Comparison of ENCODE assay signal across 10 mouse cellular contexts in the genomic region with DNA sequence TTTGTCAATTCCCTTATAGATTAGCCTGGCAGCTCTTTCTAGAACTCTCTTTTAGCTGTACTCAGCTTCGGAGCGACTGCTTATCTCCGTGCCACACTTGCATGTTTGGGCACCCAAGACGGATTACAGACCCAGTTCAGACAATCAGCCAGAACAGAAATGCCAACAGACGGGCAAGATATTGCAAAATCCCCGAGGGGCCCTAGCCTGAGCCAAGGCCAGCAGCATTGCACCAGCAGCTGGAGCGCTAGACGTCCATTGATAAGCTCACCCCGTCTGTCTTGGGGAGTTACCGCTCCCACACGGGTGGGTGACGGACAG. TPM values are rescaled to one million over a fixed set of nuclear protein-coding genes. Genes with fewer than 3 reads are reported as not detected.
DNase-seq lines count a peak whose midpoint lies in the region; ATAC-seq and TF ChIP-seq lines count a peak whose summit lies in the region.
"Had no signal": no experiment of that assay in that cellular context is flagged by ENCODE, and none has a peak within 500 bp of the region (broad histone marks: within the 10 kb centered on the region; RNA-seq: fewer than 3 reads in every experiment).

No protein-coding gene starts in this region.

- TF ChIP-seq RAD21 in MEL (IDR thresholded peaks at IDR 0.05; ENCODE audit: low read depth, low read length) = no peak

- DNase-seq in cerebellum, adult 9-10 months = peak; percentile 38
- DNase-seq in cerebellum, postnatal 14 days = no peak
- DNase-seq in MEL (ENCODE audit: low read depth, low spot score) = peak; percentile 89
- peak; percentile 94 for DNase-seq in c-Kit-positive CD71-positive TER-119-positive erythroid progenitor cells, embryonic 14.5 days (ENCODE audit: low spot score)
- no peak for DNase-seq in urinary bladder, postnatal 14 days (ENCODE audit: low spot score)
- DNase-seq in lung, adult 2 months = no peak
- no peak for DNase-seq in yolk sac, embryonic 10.5 days (ENCODE audit: low spot score)

- H3K4me2 ChIP-seq in liver, embryonic 16.5 days (ENCODE audit: low read depth, low read length) = peak overlapping the region; percentile 57

- H3K4me3 ChIP-seq in MEL (ENCODE audit: control insufficient read depth in 1 of 2, insufficient read depth in 1 of 2, low read depth in 2 of 2, low read length in 2 of 2) = peak overlapping the region; percentile 64 to 67
- H3K4me3 ChIP-seq in liver, embryonic 16.5 days (ENCODE audit: low read depth, low read length) = 0 out of 2 replicates have a peak overlapping the region, but pooled peaks have one; percentile 10
- no peak overlapping the region for H3K4me3 ChIP-seq in lung, adult 2 months (replicated peaks; ENCODE audit: extremely low read depth, low read depth, low read length)
- H3K4me3 ChIP-seq: heart, adult 2 months had no signal

- peaks cover 2 to 3% of the 10 kb centered on the region in 2 experiments; a peak in 2 of 4 replicates for H3K36me3 ChIP-seq in MEL (ENCODE audit: control insufficient read depth in 1 of 2, insufficient read depth in 2 of 2, low read length in 2 of 2)
- H3K36me3 ChIP-seq in liver, embryonic 16.5 days (ENCODE audit: control insufficient read depth, insufficient read depth) = peaks cover 17% of the 10 kb centered on the region

- peak overlapping the region; percentile 54 for H3K27ac ChIP-seq in MEL (ENCODE audit: control insufficient read depth, low read depth, low read length)
- H3K27ac ChIP-seq in liver, embryonic 16.5 days (ENCODE audit: low read length) = peak overlapping the region; percentile 99
- H3K27ac ChIP-seq: heart, adult 2 months had no signal

- peak overlapping the region; percentile 58 for H3K9ac ChIP-seq in MEL (ENCODE audit: control insufficient read depth, low read depth, low read length, poor library complexity, severe bottlenecking)
- H3K9ac ChIP-seq in liver, embryonic 16.5 days (ENCODE audit: low read depth, low read length) = peak overlapping the region; percentile 59

- ATAC-seq in liver, embryonic 16.5 days (ENCODE audit: low read depth) = peak; percentile 88
- ATAC-seq: Patski had no signal

- peak; percentile 73 to 86 for TF ChIP-seq EP300 in MEL (IDR thresholded peaks at IDR 0.05; ENCODE audit: low read depth in 1 of 2, low read length in 2 of 2)

- no peak for TF ChIP-seq POLR2A in MEL (IDR thresholded peaks at IDR 0.05; ENCODE audit: control insufficient read depth in 1 of 2, insufficient read depth in 1 of 2, low read depth in 1 of 2, low read length in 2 of 2, poor library complexity in 1 of 2)
- TF ChIP-seq POLR2A in lung, adult 2 months (IDR thresholded peaks at IDR 0.05; ENCODE audit: borderline replicate concordance, extremely low read depth, low read depth, low read length) = no peak

- H3K79me2 ChIP-seq in MEL (ENCODE audit: control insufficient read depth, insufficient read depth, low read length, poor library complexity) = peaks cover 9% of the 10 kb centered on the region

- H3K4me1 ChIP-seq in MEL (ENCODE audit: control insufficient read depth in 1 of 2, insufficient read depth in 2 of 2, low read length in 2 of 2) = peaks cover 2 to 3% of the 10 kb centered on the region in 2 experiments; a peak in 2 of 4 replicates
- peaks cover 38% of the 10 kb centered on the region for H3K4me1 ChIP-seq in liver, embryonic 16.5 days (ENCODE audit: control insufficient read depth, low read depth, low read length)
- H3K4me1 ChIP-seq in lung, adult 2 months (ENCODE audit: control insufficient read depth, insufficient read depth, low read length) = no peaks in the 10 kb centered on the region

- WGBS in liver, embryonic 16.5 days (ENCODE audit: insufficient replicate concordance) = 17% methylated on average over 12 of the region's 12 CpGs
- WGBS in lung, adult 2 months = 65% methylated on average over 12 of the region's 12 CpGs

- H3K27me3 ChIP-seq in MEL (ENCODE audit: control insufficient read depth in 1 of 2, insufficient read depth in 2 of 2, low read length in 2 of 2) = no peaks in the 10 kb centered on the region
- H3K27me3 ChIP-seq in liver, embryonic 16.5 days (ENCODE audit: control insufficient read depth, insufficient read depth, low read depth, low read length) = no peaks in the 10 kb centered on the region
- H3K27me3 ChIP-seq: Patski had no signal

- TF ChIP-seq CTCF in MEL (IDR thresholded peaks at IDR 0.05 in 2 of 3, conservative IDR thresholded peaks at IDR 0.05 in 1 of 3; ENCODE audit: control insufficient read depth in 1 of 3, insufficient read depth in 1 of 3, low read depth in 2 of 3, low read length in 3 of 3, poor library complexity in 1 of 3, severe bottlenecking in 1 of 3) = no peak; a peak in 1 of 6 replicates
- TF ChIP-seq CTCF in lung, adult 2 months (IDR thresholded peaks at IDR 0.05; ENCODE audit: insufficient read depth, low read length) = no peak

- H3K9me3 ChIP-seq in MEL (replicated peaks; ENCODE audit: insufficient read depth, low read length) = no peaks in the 10 kb centered on the region
- H3K9me3 ChIP-seq in liver, embryonic 16.5 days (replicated peaks; ENCODE audit: control insufficient read depth, low read length) = no peaks in the 10 kb centered on the region

TF ChIP-seq in MEL, 35 proteins besides CTCF, POLR2A, EP300 and RAD21:
- TF ChIP-seq UBTF (IDR thresholded peaks at IDR 0.05; ENCODE audit: borderline replicate concordance, insufficient read depth, low read depth, low read length) (no peak), USF2 (IDR thresholded peaks at IDR 0.05; ENCODE audit: borderline replicate concordance in 1 of 2, insufficient read depth in 1 of 2, low read depth in 1 of 2, low read length in 2 of 2) (no peak), GATA1 (IDR thresholded peaks at IDR 0.05; ENCODE audit: low read depth, low read length) (peak; percentile 79), SMC3 (IDR thresholded peaks at IDR 0.05; ENCODE audit: low read depth, low read length) (0 out of 2 replicates have a peak, but pooled peaks have one; percentile 2), E2F4 (IDR thresholded peaks at IDR 0.05; ENCODE audit: borderline replicate concordance, low read depth, low read length) (no peak), MYB (IDR thresholded peaks at IDR 0.05; ENCODE audit: low read depth, low read length) (0 out of 2 replicates have a peak, but pooled peaks have one; percentile 32), TCF12 (IDR thresholded peaks at IDR 0.05; ENCODE audit: low read depth, low read length) (peak; percentile 89), TAL1 (IDR thresholded peaks at IDR 0.05; ENCODE audit: low read length) (peak; percentile 84), ETS1 (IDR thresholded peaks at IDR 0.05; ENCODE audit: low read depth, low read length) (peak; percentile 66), CHD2 (IDR thresholded peaks at IDR 0.05; ENCODE audit: low read length) (no peak; the same call in 1 of the 2 replicates)

RNA-seq across cellular contexts. Expression of a gene that starts 3.9 kb away (rescaled TPM):
- 6.9 and 7.0 TPM in 2 replicates for total RNA-seq in MEL (2012; rRNA removed)
- polyA plus RNA-seq in MEL (2012; ENCODE audit: insufficient read depth in 1 of 2, insufficient read length in 2 of 2, low read depth in 1 of 2, low replicate concordance in 2 of 2, missing spikeins in 1 of 2) = 10 to 100 TPM in 1 of 2 experiments, not detected in 1; 10.8 TPM
- polyA plus RNA-seq in liver, embryonic 16.5 days (2015; fragmentation: Nextera tagmentation; extraction: Ambion mirVana) = 8.5 and 8.7 TPM in 2 replicates
- polyA plus RNA-seq in lung, adult 2 months (2012; rRNA removed) = 15.4 and 16.4 TPM in 2 replicates

RNA-seq across cellular contexts. Expression of a gene that starts 11.8 kb away (rescaled TPM):
- total RNA-seq in MEL (2012; rRNA removed) = 2,653 and 2,779 TPM in 2 replicates
- 1,000 to 10,000 TPM in 1 of 2 experiments, 100 to 1,000 TPM in 1; 850 to 2,901 TPM for polyA plus RNA-seq in MEL (2012; ENCODE audit: insufficient read depth in 1 of 2, insufficient read length in 2 of 2, low read depth in 1 of 2, low replicate concordance in 2 of 2, missing spikeins in 1 of 2)
- polyA plus RNA-seq in liver, embryonic 16.5 days (2015; fragmentation: Nextera tagmentation; extraction: Ambion mirVana) = 278 and 327 TPM in 2 replicates
- polyA plus RNA-seq in lung, adult 2 months (2012; rRNA removed) = 171 and 213 TPM in 2 replicates

RNA-seq across cellular contexts. Expression of a gene that starts 24.9 kb away (rescaled TPM):
- 41.4 and 46.5 TPM in 2 replicates for total RNA-seq in MEL (2012; rRNA removed)
- polyA plus RNA-seq in MEL (2012; ENCODE audit: insufficient read depth in 1 of 2, insufficient read length in 2 of 2, low read depth in 1 of 2, low replicate concordance in 2 of 2, missing spikeins in 1 of 2) = 10 to 100 TPM; 43.6 to 55.0 TPM
- 6.6 and 7.0 TPM in 2 replicates for polyA plus RNA-seq in liver, embryonic 16.5 days (2015; fragmentation: Nextera tagmentation; extraction: Ambion mirVana)
- 31.2 and 44.4 TPM in 2 replicates for polyA plus RNA-seq in lung, adult 2 months (2012; rRNA removed)

Comparison
In these comparisons a context has a peak if more than half of its experiments do, and no peak if none do; other contexts are left out.
1. DNase-seq: peak in cerebellum, adult 9-10 months (single experiment), MEL (single experiment) and c-Kit-positive CD71-positive TER-119-positive erythroid progenitor cells, embryonic 14.5 days (single experiment); none in cerebellum, postnatal 14 days (0 of 2), urinary bladder, postnatal 14 days (single experiment), lung, adult 2 months (single experiment) and yolk sac, embryonic 10.5 days (single experiment).